Mouse (Mus musculus) B cell, adult 62 days (primary cell): ENCODE measurements around the gene Aifm3. TPM values are rescaled to one million over a fixed set of nuclear protein-coding genes. Genes with fewer than 3 reads are reported as not detected.

ENCODE experiments used
- total RNA-seq: library from RNA; stranded (reverse); gene quantifications from 4 replicates; pipeline ENCODE4 v1.2.4, GENCODE M21; 2023

The Aifm3 gene
- not detected in 4 replicates for total RNA-seq

DNA sequence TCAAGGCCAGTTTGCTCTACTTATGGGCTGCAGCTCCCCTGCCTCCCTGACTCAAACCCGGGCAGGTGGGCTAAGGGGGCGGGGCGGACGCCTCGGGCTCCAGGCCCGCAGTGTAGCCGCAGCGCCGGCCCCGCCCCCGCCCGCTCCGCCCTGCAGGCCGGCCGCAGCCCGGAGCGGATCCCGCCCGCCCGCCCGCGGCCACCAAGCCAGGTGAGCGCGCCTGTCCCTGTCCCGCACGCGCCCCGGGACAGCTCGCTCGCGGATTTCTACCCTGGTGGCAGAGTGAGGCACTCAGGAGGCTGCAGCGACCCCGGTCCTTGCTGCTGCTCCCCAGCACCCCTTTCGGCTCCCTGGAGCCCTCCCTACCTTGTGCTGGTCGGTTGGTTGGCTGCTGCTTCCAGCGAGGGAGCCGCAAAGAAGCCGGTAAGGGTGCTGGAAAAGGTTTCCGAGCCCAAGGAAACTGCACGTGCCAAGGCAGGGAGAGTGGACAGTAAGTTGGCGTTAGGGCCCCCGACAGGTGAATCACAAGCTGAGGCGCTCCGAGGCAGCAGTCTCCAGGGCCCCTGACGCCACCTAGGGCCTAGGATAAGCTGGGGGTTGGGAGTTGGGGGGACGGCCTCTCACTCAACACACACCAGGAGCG is at the start of gene Aifm3:
Gene Aifm3 (plus strand): TSS at position 143 of the 643 bp plus-strand sequence.

GRCm38 (mm10) chr16:17451541-17452372 is 37.7 kb upstream of the Aifm3 start, which contains the start of gene Crkl:
Gene Crkl, plus strand, starts transcription at chr16:17451987.

GRCm38 (mm10) chr16:17508546-17509239 is 19.3 kb downstream of the Aifm3 start, which contains the start of gene Lztr1:
Gene Lztr1, plus strand, starts transcription at chr16:17508688.

GRCm38 (mm10) chr16:17530640-17531288 is 41.4 kb downstream of the Aifm3 start, which contains the start of gene Thap7:
Gene Thap7, minus strand, starts transcription at chr16:17531136.

Other genes with a start within 250 kb of the Aifm3 start
- 9.1 to 15.8 TPM (median 14.3 TPM) in 4 replicates for gene Tmem191c, start 213.5 kb upstream of the Aifm3 start, total RNA-seq
- 0.27 TPM in 1 of 4 replicates, not detected in the others for gene Serpind1, start 158.2 kb upstream of the Aifm3 start, total RNA-seq
- 60.0 to 64.2 TPM (median 62.2 TPM) in 4 replicates for gene Snap29, start 83.6 kb upstream of the Aifm3 start, total RNA-seq
- gene Pi4ka, start 83.3 kb upstream of the Aifm3 start, total RNA-seq, result 121 to 147 TPM (median 138 TPM) in 4 replicates
- gene Crkl, start 37.6 kb upstream of the Aifm3 start, total RNA-seq, result 47.4 to 55.6 TPM (median 52.0 TPM) in 4 replicates
- 47.7 to 57.0 TPM (median 53.3 TPM) in 4 replicates for gene Lztr1, start 19.1 kb downstream of the Aifm3 start, total RNA-seq
- gene Thap7, start 41.5 kb downstream of the Aifm3 start, total RNA-seq, result 25.2 to 39.4 TPM (median 32.4 TPM) in 4 replicates
- gene Lrrc74b, start 71.6 kb downstream of the Aifm3 start, total RNA-seq, result 0.31 TPM in 1 of 4 replicates, not detected in the others
- not detected in 4 replicates for gene P2rx6, start 72.3 kb downstream of the Aifm3 start, total RNA-seq
- not detected in 4 replicates for gene Slc7a4, start 93.6 kb downstream of the Aifm3 start, total RNA-seq
- gene Smpd4, start 129.7 kb downstream of the Aifm3 start, total RNA-seq, result 45.7 to 50.9 TPM (median 48.8 TPM) in 4 replicates
- gene Ccdc74a, start 156.9 kb downstream of the Aifm3 start, total RNA-seq, result not detected in 4 replicates
- gene Med15, start 243.3 kb downstream of the Aifm3 start, total RNA-seq, result 129 to 145 TPM (median 134 TPM) in 4 replicates